Mouse (Mus musculus): Measurements from ENCODE around the gene Il9r. TPM values are rescaled to one million over a fixed set of nuclear protein-coding genes. Genes with fewer than 3 reads are reported as not detected.

Il9r gene
- total RNA-seq (2021) (under 1 TPM; 0.26 to 0.31 TPM), polyA plus RNA-seq (2012; rRNA removed) (0.69 TPM in 1 of 2 replicates, not detected in the other)
- long read RNA-seq = 0 reads

DNA sequence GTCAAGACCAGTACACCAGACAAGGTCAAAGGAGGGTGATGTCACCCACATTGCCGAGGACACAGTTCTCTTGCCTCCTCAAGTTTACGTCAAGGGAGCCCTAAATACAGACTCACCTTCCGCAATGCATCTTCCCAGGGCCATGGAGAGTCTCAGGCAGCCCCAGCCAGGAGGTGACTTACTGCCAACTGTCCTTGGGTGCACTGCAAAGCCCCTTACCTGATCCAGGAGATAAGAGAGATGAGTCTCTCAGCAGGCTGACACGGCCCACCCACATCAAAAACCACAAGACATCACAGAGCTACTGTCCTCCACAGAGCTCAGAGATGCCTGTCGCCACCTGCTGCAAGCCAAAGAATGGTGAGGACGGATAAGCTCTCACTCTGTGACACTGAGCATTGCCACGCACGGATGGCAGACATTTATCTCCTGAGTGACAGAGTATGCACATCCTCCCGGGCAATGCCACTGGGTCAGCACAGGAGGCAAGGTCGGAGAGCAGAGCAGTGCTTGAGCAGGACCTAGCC lies at the start of gene Il9r:
Gene Il9r, minus strand, starts transcription at position 205 of the 527 bp plus-strand sequence.
- peak; percentile 64 for DNase-seq

DNA sequence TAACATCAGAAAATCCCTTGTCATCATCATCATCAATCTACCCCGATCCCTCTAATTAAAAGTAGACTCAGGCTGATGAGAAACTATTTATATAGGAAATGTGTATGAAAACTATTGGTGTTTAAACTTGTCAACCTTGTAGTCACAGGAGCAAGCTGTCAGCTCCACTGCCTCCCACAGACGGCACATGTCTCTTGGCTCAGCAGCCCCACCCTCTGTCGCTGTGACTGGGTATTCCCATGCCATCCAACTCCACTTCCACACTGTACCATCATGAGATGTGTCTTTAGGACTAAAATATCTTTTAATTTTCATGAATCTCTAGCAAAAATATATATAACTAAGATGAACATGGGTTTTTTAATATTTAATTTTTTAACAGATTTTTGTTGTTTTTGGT lies 48.3 kb upstream of the Il9r start:
- no peak for DNase-seq

DNA sequence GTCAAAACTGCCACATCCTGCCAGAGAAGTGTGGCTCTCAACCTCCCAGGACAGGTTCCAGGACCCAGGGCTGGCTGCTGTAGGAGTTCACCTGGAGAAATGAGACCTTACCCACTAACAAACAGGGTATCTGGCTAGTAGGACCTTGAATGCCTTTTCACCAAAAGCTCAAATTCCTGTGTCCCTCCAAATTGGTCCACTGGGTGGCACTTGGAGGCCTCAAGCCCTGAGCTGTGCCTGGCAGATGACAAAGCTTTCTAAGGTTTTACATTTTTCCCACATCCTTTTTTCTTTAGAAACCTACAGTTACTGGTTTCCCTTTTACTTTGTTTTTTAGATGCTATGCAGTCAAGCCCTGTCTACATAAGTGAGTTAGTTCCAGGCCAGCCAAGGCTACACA lies 47.0 kb upstream of the Il9r start:
- no peak for DNase-seq

- DNase-seq = no peak
Measured at GRCm38 (mm10) chr11:32245614-32246013, 45.5 kb upstream of the Il9r start.

DNA sequence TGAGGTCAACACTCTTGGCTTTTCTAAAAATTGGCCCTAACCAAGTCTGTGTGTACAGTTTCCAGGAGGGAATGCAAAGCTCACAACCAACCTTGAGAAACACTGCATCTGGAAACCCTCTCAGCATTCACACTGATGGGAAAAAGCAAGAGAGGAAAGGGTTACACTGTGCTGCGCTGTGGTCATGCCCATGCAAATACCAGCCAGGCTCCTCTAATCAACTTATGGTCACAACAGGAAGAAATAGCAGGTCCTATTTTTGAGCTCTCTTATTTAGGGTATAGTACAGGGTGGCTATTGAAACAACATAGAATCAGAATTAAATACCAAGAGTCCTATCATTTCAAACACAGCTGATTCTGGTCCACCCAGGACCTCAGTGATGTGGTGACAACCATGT lies 44.5 kb upstream of the Il9r start:
- no peak for DNase-seq

DNA sequence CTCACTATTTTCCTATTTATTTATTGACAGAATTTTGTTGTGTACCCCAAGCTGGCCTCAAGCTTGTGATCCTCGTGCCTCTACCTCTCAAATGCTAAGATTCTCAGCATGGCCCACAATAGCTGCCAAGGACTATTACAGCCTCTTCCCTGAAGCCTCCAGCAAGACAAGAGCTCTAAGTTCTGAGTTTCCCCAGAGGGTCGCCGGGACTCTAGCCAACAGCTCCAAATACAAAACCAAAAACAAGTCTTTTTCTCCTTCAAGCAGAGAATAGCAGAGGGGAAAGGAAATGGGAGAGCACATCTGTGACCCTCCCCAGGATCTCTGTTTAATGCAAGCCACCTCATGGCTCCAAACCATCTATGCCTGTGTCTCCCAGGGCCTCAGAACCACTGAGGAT lies 44.0 kb upstream of the Il9r start:
- no peak for DNase-seq

DNA sequence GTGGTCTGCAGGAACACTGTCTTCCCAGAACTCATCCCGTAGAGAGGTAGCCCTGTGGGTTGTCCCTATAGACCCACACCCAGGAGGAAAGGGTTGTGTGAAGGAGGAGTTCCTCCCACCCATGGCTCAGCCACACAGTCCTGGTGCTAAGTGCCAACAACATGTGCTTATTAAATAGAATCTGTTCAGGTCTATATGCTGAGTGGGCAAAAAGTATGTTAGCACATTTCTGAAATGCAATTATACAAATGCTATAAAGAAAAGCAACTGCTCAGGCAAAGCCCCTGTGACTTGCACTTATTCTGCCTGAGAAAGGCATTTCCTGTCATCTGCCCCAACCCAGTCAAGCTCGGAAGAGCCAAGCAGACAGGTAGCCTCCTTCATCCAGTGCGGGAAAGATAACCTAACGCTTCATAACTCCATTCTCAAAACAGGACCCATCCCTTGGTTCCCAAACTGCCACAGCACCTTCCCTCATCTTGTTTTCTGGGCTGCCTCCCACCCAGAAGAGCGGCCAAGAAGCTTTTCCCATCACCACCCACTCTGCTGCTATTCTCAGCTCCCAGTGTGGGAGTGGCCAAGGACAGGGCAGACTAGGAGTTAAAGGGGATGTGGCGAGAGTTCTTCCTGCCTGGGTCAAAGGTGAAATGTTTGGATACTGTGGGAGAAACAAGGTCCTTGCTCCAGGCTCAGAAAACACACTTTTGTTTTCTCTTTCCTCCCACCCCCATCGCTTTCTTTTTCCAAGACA lies 43.3 kb upstream of the Il9r start:
- DNase-seq = no peak

DNA sequence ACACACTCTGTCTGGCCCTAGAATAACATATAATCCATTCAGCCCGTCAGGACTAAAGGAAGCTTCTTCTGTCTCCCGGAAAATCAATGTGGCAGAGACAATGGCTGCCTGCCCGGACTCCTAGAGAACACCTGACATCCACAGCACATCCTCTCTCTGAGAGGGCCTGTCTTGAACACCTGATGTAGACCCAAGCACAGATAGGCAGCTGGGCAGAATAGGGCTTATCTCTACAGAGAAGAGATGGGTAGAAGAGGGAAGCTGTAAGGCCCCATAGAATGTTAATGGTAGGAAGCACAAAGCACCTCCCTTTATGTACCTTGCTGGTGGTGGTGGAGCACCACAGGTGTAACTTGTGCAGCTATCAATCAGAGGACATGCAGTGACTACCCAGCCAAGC lies 42.1 kb upstream of the Il9r start:
- no peak for DNase-seq

- no peak for DNase-seq
Measured at GRCm38 (mm10) chr11:32241391-32241790, 41.3 kb upstream of the Il9r start.

- DNase-seq = peak; percentile 78
Measured at GRCm38 (mm10) chr11:32238093-32238860, 38.2 kb upstream of the Il9r start.

DNA sequence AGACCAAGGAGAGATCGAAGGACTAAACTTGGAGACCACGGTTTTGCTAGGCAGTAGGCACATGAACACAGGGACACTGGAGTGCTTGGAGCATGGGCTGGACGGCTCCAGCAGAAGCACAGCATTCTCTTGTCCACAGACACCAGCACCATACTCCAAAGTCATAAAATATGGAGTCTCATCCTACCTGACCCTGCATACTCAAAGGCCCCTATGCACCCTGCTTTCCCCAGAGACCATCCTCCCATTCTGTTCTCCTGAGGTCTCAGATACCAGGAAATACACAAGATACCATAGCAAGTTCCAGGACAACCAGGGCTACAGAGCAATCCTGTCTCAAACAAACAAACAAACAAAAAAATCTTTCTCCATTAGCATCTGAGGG lies 37.3 kb upstream of the Il9r start:
- DNase-seq = no peak

- DNase-seq = peak; percentile 54
Measured at GRCm38 (mm10) chr11:32236712-32237410, 36.8 kb upstream of the Il9r start.

DNA sequence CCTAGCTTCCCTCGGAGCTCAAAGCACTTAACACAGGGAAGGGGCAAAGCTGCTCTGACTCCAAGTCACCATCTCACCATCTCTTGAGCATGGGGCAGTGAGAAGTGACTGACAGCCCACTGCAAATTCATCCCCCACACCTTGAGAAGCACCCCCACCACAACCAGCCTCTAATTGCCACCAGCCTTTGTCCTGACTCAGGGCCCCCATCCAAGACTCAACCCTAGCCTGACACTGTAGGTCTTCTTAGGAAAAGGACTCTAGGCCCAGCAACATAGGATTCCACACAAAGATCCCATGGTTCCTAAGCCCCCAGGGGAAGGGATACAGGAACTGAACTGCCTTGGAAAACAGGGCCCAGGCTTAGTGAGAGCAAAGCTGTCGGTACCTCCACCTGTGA lies 36.1 kb upstream of the Il9r start:
- DNase-seq = no peak

DNA sequence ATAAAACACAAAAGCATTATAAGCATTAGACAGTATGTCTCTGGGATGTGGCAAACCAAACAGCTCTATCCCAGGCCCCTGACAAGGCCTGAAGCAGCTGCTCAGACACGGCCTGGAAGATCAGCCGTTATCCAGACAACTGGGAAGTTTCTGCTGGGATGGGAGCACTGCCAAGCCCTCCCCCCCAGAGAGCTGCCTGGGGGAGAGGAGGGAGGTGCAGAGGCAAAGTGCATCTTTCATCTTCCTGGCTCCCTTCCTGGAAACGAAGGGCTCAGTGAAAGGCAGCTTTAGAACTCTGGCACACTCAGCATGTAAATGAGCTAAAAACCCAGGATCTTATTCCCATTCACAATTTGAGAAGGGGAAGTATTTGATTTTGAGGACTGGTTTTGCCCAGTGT lies 35.6 kb upstream of the Il9r start:
- DNase-seq = peak; percentile 85

- DNase-seq = no peak
Measured at GRCm38 (mm10) chr11:32234816-32235485, 34.9 kb upstream of the Il9r start.

DNA sequence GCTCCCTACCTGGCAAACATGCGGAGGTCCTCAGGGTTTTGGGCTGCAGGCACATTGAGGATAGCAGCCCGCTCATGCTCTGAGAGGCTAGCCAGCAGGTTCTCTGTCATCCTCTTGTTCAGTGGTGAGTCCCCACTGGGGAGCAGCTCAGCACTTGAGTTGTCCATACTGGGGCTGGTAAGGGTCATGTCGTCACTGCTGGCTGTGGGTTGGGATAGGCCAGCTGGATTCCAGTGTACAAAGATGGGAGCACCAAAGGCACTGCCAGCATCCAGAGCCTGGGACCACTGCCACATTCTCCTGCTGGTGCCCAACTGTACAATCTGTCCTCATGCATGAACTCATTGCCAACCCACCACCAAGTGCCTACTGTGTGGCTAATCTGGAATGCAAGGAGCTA lies 33.8 kb upstream of the Il9r start:
- no peak for DNase-seq

DNA sequence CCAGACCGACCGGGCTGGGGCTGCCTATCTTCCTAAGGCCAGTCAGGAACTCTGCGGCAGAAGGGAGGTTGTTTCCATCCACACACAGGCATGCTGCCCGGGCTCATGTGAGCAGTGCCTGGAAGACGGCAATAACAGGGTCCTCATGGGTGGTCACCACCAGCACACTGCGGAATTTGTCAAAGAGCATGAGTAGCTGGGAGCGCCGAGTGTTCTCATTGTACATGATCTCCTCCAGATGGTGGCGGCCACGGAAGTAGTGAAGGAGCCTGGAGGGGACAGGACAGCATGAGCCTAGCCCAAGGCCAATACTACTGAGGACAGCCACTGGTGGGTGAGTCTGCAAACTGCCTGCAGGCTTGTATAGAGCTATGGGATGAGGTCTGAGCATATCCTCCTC lies 32.8 kb upstream of the Il9r start:
- no peak for DNase-seq

DNA sequence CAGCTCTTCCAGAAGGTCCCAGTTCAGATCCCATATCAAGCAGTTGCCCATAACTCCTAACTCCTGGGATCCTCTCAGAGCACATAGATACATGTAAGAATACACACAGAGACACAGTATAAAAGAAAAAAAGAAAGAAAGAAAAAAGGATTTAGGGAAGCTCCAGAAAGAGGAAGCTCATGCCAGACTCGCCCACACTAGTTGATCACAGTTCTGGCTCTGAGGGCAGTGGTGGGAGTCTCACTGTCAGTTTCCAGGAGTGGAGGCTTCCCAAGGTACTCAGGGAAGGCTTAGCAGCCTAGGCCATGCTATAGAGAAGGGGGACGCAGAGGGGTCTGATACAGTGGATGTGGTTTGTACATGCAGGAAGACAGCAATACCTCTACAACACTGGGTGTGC lies 31.0 kb upstream of the Il9r start:
- no peak for DNase-seq

- no peak for DNase-seq
Measured at GRCm38 (mm10) chr11:32230220-32230619, 30.1 kb upstream of the Il9r start.

- no peak for DNase-seq
Measured at GRCm38 (mm10) chr11:32228292-32228845, 28.3 kb upstream of the Il9r start.

DNA sequence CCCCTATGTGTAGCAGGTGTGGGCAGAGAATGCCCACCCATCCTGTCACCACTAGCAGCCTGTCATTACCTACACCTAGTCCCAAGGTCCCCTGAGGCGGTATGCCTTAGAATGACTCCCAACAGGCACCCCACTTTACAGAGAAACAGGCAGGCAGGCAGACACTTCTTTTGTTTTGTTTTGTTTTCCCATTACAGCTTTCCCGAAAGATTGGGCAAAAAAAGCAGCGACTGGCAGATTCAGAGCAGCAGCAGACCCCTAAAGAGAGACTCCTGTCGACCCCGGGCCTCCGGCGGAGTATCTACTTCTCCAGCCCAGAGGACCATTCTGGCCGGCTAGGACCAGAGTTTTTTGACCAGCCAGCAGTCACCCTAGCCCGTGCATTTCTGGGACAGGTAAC lies 27.5 kb upstream of the Il9r start:
- no peak for DNase-seq

DNA sequence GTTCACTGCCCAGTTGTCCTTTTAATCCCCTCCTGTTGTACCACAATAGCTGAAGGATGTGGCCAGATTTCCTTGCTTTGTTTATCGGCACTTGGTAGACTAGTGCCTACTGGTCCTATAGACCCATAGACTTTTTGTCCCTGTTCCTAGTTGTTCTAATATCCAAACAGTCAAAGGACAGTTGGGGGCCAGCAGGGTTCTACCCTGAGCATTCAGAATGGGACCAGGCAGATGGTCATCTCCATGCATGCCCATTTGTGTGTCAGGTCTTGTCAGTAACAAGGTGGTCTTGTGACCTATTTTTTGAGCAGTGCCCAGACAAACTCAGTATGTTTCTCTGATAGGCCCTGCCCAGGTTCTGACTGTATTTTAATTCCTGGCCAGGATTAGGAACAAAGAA lies 27.0 kb upstream of the Il9r start:
- DNase-seq = no peak

Measured in adrenal gland, adult 2 months (tissue).